Mouse (Mus musculus) megakaryocyte, embryonic 14.5 days (primary cell): ENCODE measurements around the gene Ddx25.

Source experiments
- FLI1 ChIP-seq: IDR thresholded peaks from 2 replicates; pipeline ENCODE4 v1.6.1; 2012; ENCODE audit warnings: low read length, inconsistent platforms, mixed read lengths
- GATA1 ChIP-seq: IDR thresholded peaks from 3 replicates; pipeline ENCODE4 v1.6.1; 2012; ENCODE audit warnings: mixed read lengths, low read length, inconsistent platforms, borderline replicate concordance

GRCm38 (mm10) chr9:35592903-35593302 lies 34.6 kb upstream of the Ddx25 start:
- TF ChIP-seq GATA1, result no peak
- TF ChIP-seq FLI1, result no peak
